Mouse (Mus musculus): Measurements from ENCODE around the gene Olfr850. TPM values are rescaled to one million over a fixed set of nuclear protein-coding genes. Genes with fewer than 3 reads are reported as not detected.

The Olfr850 gene
- not detected for polyA plus RNA-seq (2012; fragmentation: generic; extraction: Trizol)

DNA sequence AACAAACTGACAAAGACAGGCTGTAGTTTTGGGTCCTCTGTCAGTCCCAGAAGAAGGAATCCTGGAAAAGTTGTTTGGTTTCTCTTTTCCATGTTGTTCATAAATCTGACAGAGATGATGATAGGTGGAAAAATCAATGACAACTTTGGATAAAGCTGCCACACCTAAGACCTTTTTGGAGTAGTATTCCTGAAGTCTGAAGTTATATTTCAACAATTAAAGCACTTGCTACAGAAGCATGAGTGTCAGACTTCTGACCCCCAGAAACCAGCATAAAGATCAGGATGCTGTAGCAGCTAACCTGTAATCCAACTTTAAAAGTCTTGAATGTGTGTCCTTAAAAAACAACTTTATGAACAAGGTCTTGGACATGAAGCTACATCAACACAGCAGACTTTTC, at the start of gene Olfr850:
TSS of gene Olfr850 (minus strand) at position 101 of the 400 bp plus-strand sequence.

DNA sequence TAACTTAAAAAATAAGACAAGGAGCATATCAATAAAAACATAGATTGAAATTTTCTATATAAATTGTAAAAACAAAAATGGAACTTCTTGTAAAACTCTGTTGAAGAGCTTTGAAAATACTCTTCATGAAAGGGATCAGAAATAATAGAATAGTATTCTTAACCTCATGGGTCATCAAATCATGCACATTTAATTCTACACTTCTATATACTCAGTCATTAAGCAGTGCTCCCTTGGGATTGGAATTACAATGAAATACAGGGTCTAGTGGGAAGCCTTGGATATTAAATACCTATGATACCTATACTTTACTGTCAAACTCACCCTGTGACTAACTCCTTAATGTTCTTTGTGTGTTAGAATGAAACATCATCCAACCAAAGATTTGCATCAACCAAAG, 14.9 kb upstream of the Olfr850 start, which contains the start of gene Olfr851:
TSS of gene Olfr851 (plus strand) at position 301 of the 400 bp plus-strand sequence.

DNA sequence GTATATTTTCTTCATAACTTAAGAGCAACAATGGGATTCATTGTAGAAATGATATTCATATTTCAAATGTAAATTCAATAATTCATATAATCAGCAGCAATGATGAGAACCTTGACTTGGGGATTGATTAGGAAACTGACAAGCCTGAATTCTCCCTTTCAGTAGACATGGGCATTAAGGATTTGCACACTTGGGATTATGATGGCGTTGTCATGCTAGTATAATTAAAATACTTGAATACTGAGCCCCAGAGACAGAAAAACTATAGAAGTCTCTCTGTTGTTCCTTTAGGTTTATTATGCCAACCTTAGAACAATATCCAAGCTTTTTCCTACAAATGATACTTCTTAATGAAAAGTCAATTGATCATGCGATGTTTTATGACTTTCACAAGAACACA, 38.1 kb downstream of the Olfr850 start, which contains the start of gene Olfr849:
TSS of gene Olfr849 (plus strand) at position 301 of the 400 bp plus-strand sequence.

Other genes with a start within 250 kb of the Olfr850 start
- not detected for gene Olfr843, start 226.3 kb downstream of the Olfr850 start, polyA plus RNA-seq (2012; fragmentation: generic; extraction: Trizol)
- not detected for gene Olfr844, start 161.9 kb downstream of the Olfr850 start, polyA plus RNA-seq (2012; fragmentation: generic; extraction: Trizol)
- gene Olfr845, start 141.8 kb downstream of the Olfr850 start, polyA plus RNA-seq (2012; fragmentation: generic; extraction: Trizol) = not detected
- not detected for gene Olfr846, start 114.2 kb downstream of the Olfr850 start, polyA plus RNA-seq (2012; fragmentation: generic; extraction: Trizol)
- not detected for gene Olfr847, start 99.6 kb downstream of the Olfr850 start, polyA plus RNA-seq (2012; fragmentation: generic; extraction: Trizol)
- gene Olfr849, start 38.0 kb downstream of the Olfr850 start, polyA plus RNA-seq (2012; fragmentation: generic; extraction: Trizol) = not detected
- gene Olfr851, start 15.0 kb upstream of the Olfr850 start, polyA plus RNA-seq (2012; fragmentation: generic; extraction: Trizol) = not detected
- not detected for gene Olfr853, start 62.8 kb upstream of the Olfr850 start, polyA plus RNA-seq (2012; fragmentation: generic; extraction: Trizol)
- gene Olfr854, start 89.1 kb upstream of the Olfr850 start, polyA plus RNA-seq (2012; fragmentation: generic; extraction: Trizol) = not detected
- gene Olfr855, start 104.4 kb upstream of the Olfr850 start, polyA plus RNA-seq (2012; fragmentation: generic; extraction: Trizol) = not detected
- 1 to 10 TPM in 1 of 2 experiments, under 1 TPM in 1; 0.19 to 3.8 TPM for gene Zfp317, start 143.9 kb upstream of the Olfr850 start, polyA plus RNA-seq (2012; fragmentation: generic; extraction: Trizol)
- gene Olfr857, start 231.2 kb upstream of the Olfr850 start, polyA plus RNA-seq (2012; fragmentation: generic; extraction: Trizol) = not detected